Mouse (Mus musculus) thymus, adult 2 months (tissue): ENCODE results near the gene Med13. TPM values are rescaled to one million over a fixed set of nuclear protein-coding genes. Genes with fewer than 3 reads are reported as not detected.
"Not testable (repeated sequence)": the region's sequence is repeated elsewhere in the genome, so short reads cannot be mapped to it uniquely, and the experiment has no call there.

Experiments
- DNase-seq: peaks from one replicate; pipeline ENCODE4 v3.0.0; 2021
- H3K27ac ChIP-seq: fragments of 200-500 bp; 2 replicates; pipeline ENCODE4 v1.5.1; 2012; ENCODE audit warnings: low read length, control low read depth; ENCODE audit not compliant: control insufficient read depth, insufficient read depth
- H3K27me3 ChIP-seq: fragments of 200-500 bp; 2 replicates; pipeline ENCODE4 v1.6.1; 2012; ENCODE audit warnings: mild to moderate bottlenecking, low read length, moderate library complexity, mixed read lengths; ENCODE audit not compliant: control insufficient read depth, insufficient read depth
- H3K36me3 ChIP-seq: fragments of 200-500 bp; 2 replicates; pipeline ENCODE4 v1.6.1; 2012; ENCODE audit warnings: mild to moderate bottlenecking, low read length, moderate library complexity; ENCODE audit not compliant: control insufficient read depth, insufficient read depth
- H3K4me1 ChIP-seq: fragments of 200-500 bp; replicated peaks from 2 replicates; pipeline ENCODE4 v1.6.1; 2012; ENCODE audit warnings: low read length; ENCODE audit not compliant: control insufficient read depth, insufficient read depth
- H3K4me3 ChIP-seq: fragments of 200-500 bp; 2 replicates; pipeline ENCODE4 v1.5.1; 2012; ENCODE audit warnings: mild to moderate bottlenecking, low read length, control low read depth, moderate library complexity; ENCODE audit not compliant: control insufficient read depth, insufficient read depth
- CTCF ChIP-seq: fragments of 200-500 bp; IDR thresholded peaks from 2 replicates; pipeline ENCODE4 v1.5.1; 2012; ENCODE audit warnings: mild to moderate bottlenecking, control low read depth, low read length, moderate library complexity, borderline replicate concordance; ENCODE audit not compliant: control insufficient read depth, poor library complexity, insufficient read depth; ENCODE audit errors: extremely low read depth
- POLR2A ChIP-seq: fragments of 200-500 bp; IDR thresholded peaks from 2 replicates; pipeline ENCODE4 v1.6.1; 2012; ENCODE audit warnings: mild to moderate bottlenecking, low read length, control low read depth, moderate library complexity; ENCODE audit not compliant: control insufficient read depth, poor library complexity, insufficient read depth; ENCODE audit errors: extremely low read depth
- WGBS: fragments of 180-500 bp; shearing (Covaris S2); methylation state at CpG from one replicate; pipeline ENCODE4 v1.1.7; 2018; 5-methylcytosine and 5-hydroxymethylcytosine counted together
- polyA plus RNA-seq: library from polyadenylated mRNA; depleted of rRNA; stranded (reverse); fragments of >200 nt; gene quantifications from 2 replicates; pipeline ENCODE4 v1.2.3, GENCODE M21; 2012

Med13 gene
- polyA plus RNA-seq, 1 experiment, result 69.5 TPM

GRCm38 (mm10) chr11:86324251-86324650 lies 33.2 kb downstream of the Med13 start:
- no peaks in the 10 kb centered on the region for H3K27me3 ChIP-seq
- 95% methylated on average over 5 of the region's 5 CpGs for WGBS
- H3K36me3 ChIP-seq, result peaks cover 53% of the 10 kb centered on the region
- H3K4me3 ChIP-seq, result no peak overlapping the region
- H3K27ac ChIP-seq, result no peak overlapping the region
- H3K4me1 ChIP-seq, result no peaks in the 10 kb centered on the region
- no peak for DNase-seq
- no peak for TF ChIP-seq POLR2A
- TF ChIP-seq CTCF, result no peak

GRCm38 (mm10) chr11:86314992-86315391 lies 42.4 kb downstream of the Med13 start:
- not testable (repeated sequence) for H3K27ac ChIP-seq, H3K27me3 ChIP-seq, H3K4me3 ChIP-seq, H3K4me1 ChIP-seq, DNase-seq
- H3K36me3 ChIP-seq, result peaks cover 30% of the 10 kb centered on the region
- 84% methylated on average over 3 of the region's 3 CpGs for WGBS

GRCm38 (mm10) chr11:86310280-86310679 lies 47.1 kb downstream of the Med13 start:
- Histone ChIP-seq H3K27ac (no peak overlapping the region), H3K36me3 (peaks cover 36% of the 10 kb centered on the region), H3K4me3 (no peak overlapping the region), H3K27me3 (no peaks in the 10 kb centered on the region), H3K4me1 (no peaks in the 10 kb centered on the region)
- TF ChIP-seq POLR2A, result no peak
- TF ChIP-seq CTCF, result no peak
- WGBS, result 49% methylated on average over 6 of the region's 6 CpGs
- no peak for DNase-seq

GRCm38 (mm10) chr11:86292201-86292600 lies 65.2 kb downstream of the Med13 start:
- H3K4me1 ChIP-seq, H3K4me3 ChIP-seq, H3K27me3 ChIP-seq, DNase-seq, H3K27ac ChIP-seq: not testable (repeated sequence)
- H3K36me3 ChIP-seq, result peaks cover 39% of the 10 kb centered on the region
- WGBS, result 77% methylated on average over 10 of the region's 10 CpGs

- no peak for TF ChIP-seq POLR2A
- no peak for TF ChIP-seq CTCF
- no peak for DNase-seq
- H3K4me3 ChIP-seq, result no peak overlapping the region
- WGBS, result 95% methylated on average over 6 of the region's 6 CpGs
- H3K4me1 ChIP-seq, result peaks cover 2% of the 10 kb centered on the region; the same call in 1 of the 2 replicates
- H3K27ac ChIP-seq, result no peak overlapping the region
- peaks cover 41% of the 10 kb centered on the region for H3K36me3 ChIP-seq
- no peaks in the 10 kb centered on the region for H3K27me3 ChIP-seq
Observed at GRCm38 (mm10) chr11:86291714-86292113, 65.7 kb downstream of the Med13 start.

- DNase-seq, result no peak
- Histone ChIP-seq H3K27ac (no peak overlapping the region), H3K4me3 (no peak overlapping the region), H3K4me1 (no peaks in the 10 kb centered on the region), H3K27me3 (no peaks in the 10 kb centered on the region), H3K36me3 (peaks cover 80% of the 10 kb centered on the region)
- WGBS, result 97% methylated on average over 8 of the region's 8 CpGs
- TF ChIP-seq POLR2A, result no peak
- no peak for TF ChIP-seq CTCF
Observed at GRCm38 (mm10) chr11:86285729-86286128, 71.7 kb downstream of the Med13 start.

GRCm38 (mm10) chr11:86278442-86279102 lies 78.8 kb downstream of the Med13 start:
- TF ChIP-seq POLR2A, result no peak
- TF ChIP-seq CTCF, result no peak
- Histone ChIP-seq H3K4me3 (no peak overlapping the region), H3K36me3 (peaks cover 91% of the 10 kb centered on the region), H3K4me1 (no peaks in the 10 kb centered on the region), H3K27ac (no peak overlapping the region), H3K27me3 (no peaks in the 10 kb centered on the region)
- no peak for DNase-seq
- 98% methylated on average over 6 of the region's 6 CpGs for WGBS
